In genomic region chr17:56393889-56394288, GRCm38 (mm10) we compare ENCODE assay signal across 30 mouse cellular contexts.
DNase-seq lines count a peak whose midpoint lies in the region; ATAC-seq and TF ChIP-seq lines count a peak whose summit lies in the region.
"Had no signal": no experiment of that assay in that cellular context is flagged by ENCODE, and none has a peak within 500 bp of the region (broad histone marks: within the 10 kb centered on the region; RNA-seq: fewer than 3 reads in every experiment).

No protein-coding gene starts in this region.

- in situ Hi-C loops in Patski (cut with MboI; ENCODE audit: low pct_unique_long_range_greater_than_20kb): no loop called here

- no peaks in the 10 kb centered on the region for H3K9me3 ChIP-seq in intestine, postnatal 0 days (ENCODE audit: control insufficient read depth)
- H3K9me3 ChIP-seq: embryonic facial prominence, embryonic 15.5 days; forebrain, embryonic 12.5 days; hindbrain, embryonic 10.5 days; hindbrain, embryonic 15.5 days; kidney, embryonic 15.5 days; limb, embryonic 13.5 days; megakaryocyte, embryonic 14.5 days; midbrain, embryonic 12.5 days had no signal

- H3K36me3 ChIP-seq in intestine, postnatal 0 days (ENCODE audit: control insufficient read depth, insufficient read depth): peaks cover 89% of the 10 kb centered on the region

- peaks cover 25% of the 10 kb centered on the region for H3K4me1 ChIP-seq in olfactory bulb, adult 2 months (ENCODE audit: control insufficient read depth, insufficient read depth, low read length)
- no peaks in the 10 kb centered on the region for H3K4me1 ChIP-seq in intestine, postnatal 0 days (replicated peaks; ENCODE audit: control insufficient read depth, insufficient read depth, low read length)
- H3K4me1 ChIP-seq: embryonic facial prominence, embryonic 15.5 days; forebrain, embryonic 12.5 days; hindbrain, embryonic 10.5 days; hindbrain, embryonic 15.5 days; kidney, embryonic 15.5 days; limb, embryonic 13.5 days; midbrain, embryonic 12.5 days had no signal

- H3K27me3 ChIP-seq in Patski: no peaks in the 10 kb centered on the region
- H3K27me3 ChIP-seq in intestine, postnatal 0 days (replicated peaks; ENCODE audit: control insufficient read depth, insufficient read depth, low read length): no peaks in the 10 kb centered on the region
- H3K27me3 ChIP-seq: embryonic facial prominence, embryonic 15.5 days; forebrain, embryonic 12.5 days; hindbrain, embryonic 15.5 days; kidney, embryonic 15.5 days; limb, embryonic 13.5 days; megakaryocyte, embryonic 14.5 days; midbrain, embryonic 12.5 days had no signal

- CTCF ChIA-PET in Patski (lab: Charles Lee): no interaction called here

- H3K27ac ChIP-seq in olfactory bulb, adult 2 months (ENCODE audit: insufficient read depth, low read depth, low read length): peak overlapping the region; percentile 12; the same call in 1 of the 2 replicates
- no peak overlapping the region for H3K27ac ChIP-seq in intestine, postnatal 0 days (ENCODE audit: low read depth, low read length)
- H3K27ac ChIP-seq: embryonic facial prominence, embryonic 15.5 days; forebrain, embryonic 12.5 days; hindbrain, embryonic 10.5 days; hindbrain, embryonic 15.5 days; kidney, embryonic 15.5 days; limb, embryonic 13.5 days; midbrain, embryonic 12.5 days; stomach, postnatal 0 days had no signal

- POLR2A ChIA-PET in Patski (lab: Charles Lee): no interaction called here

- TF ChIP-seq POLR2A in olfactory bulb, adult 2 months (IDR thresholded peaks at IDR 0.05; ENCODE audit: insufficient read depth, low read depth, low read length): no peak

- peak; percentile 69 for DNase-seq in adrenal gland, postnatal 14 days
- no peak for DNase-seq in adrenal gland, adult 8-10 months
- DNase-seq in 3T3-L1 (ENCODE audit: low read depth, low spot score): peak; percentile 38
- DNase-seq in Patski (ENCODE audit: low read depth, low spot score): peak; percentile 19
- no peak for DNase-seq in cerebellum, adult 11 months
- DNase-seq: cerebellum, adult 18-20 months; cerebellum, postnatal 10 days; forebrain, postnatal 0 days; gastrocnemius, postnatal 14 days; heart, postnatal 14 days; kidney, adult 18-20 months; kidney, postnatal 25 days; lung, postnatal 36 days; right cerebral cortex, postnatal 4 days; thymus, adult 18-20 months; thymus, postnatal 36 days had no signal

- 54% methylated on average over 10 of the region's 10 CpGs for WGBS in olfactory bulb, adult 2 months
- WGBS in intestine, postnatal 0 days: 98% methylated on average over 10 of the region's 10 CpGs

- no peak overlapping the region for H3K4me3 ChIP-seq in olfactory bulb, adult 2 months (ENCODE audit: insufficient read depth, low read depth, low read length)
- H3K4me3 ChIP-seq in intestine, postnatal 0 days (ENCODE audit: low read depth, low read length): no peak overlapping the region
- H3K4me3 ChIP-seq: embryonic facial prominence, embryonic 15.5 days; forebrain, embryonic 12.5 days; hindbrain, embryonic 10.5 days; hindbrain, embryonic 15.5 days; kidney, embryonic 15.5 days; limb, embryonic 13.5 days; midbrain, embryonic 12.5 days had no signal

- no peak overlapping the region for H3K9ac ChIP-seq in intestine, postnatal 0 days (ENCODE audit: low read depth, low read length)
- H3K9ac ChIP-seq: embryonic facial prominence, embryonic 15.5 days; forebrain, embryonic 12.5 days; forebrain, postnatal 0 days; hindbrain, embryonic 15.5 days; kidney, embryonic 15.5 days; limb, embryonic 13.5 days; midbrain, embryonic 12.5 days had no signal

- H3K4me2 ChIP-seq in intestine, postnatal 0 days (replicated peaks; ENCODE audit: low read depth): no peak overlapping the region
- H3K4me2 ChIP-seq: embryonic facial prominence, embryonic 15.5 days; forebrain, embryonic 12.5 days; hindbrain, embryonic 15.5 days; kidney, embryonic 15.5 days; limb, embryonic 13.5 days; liver, embryonic 11.5 days; midbrain, embryonic 12.5 days had no signal

- ATAC-seq in Patski: no peak
- no peak for ATAC-seq in intestine, postnatal 0 days
- ATAC-seq: activated CD4-positive, CD25-positive, alpha-beta regulatory T cell, adult 4 months; forebrain, postnatal 0 days; inflammation-experienced regulatory T-cells, adult 6 months had no signal

- no peak for TF ChIP-seq CTCF in Patski (IDR thresholded peaks at IDR 0.05)
- no peak for TF ChIP-seq CTCF in olfactory bulb, adult 2 months (IDR thresholded peaks at IDR 0.05; ENCODE audit: insufficient read depth, low read depth, low read length)
- TF ChIP-seq CTCF in intestine, postnatal 0 days (IDR thresholded peaks at IDR 0.05; ENCODE audit: low read depth): no peak

Comparison
In these comparisons a context has a peak if more than half of its experiments do, and no peak if none do; other contexts are left out.
1. DNase-seq: peak in adrenal gland, postnatal 14 days (single experiment), 3T3-L1 (single experiment) and Patski (single experiment); none in adrenal gland, adult 8-10 months (single experiment) and cerebellum, adult 11 months (single experiment).